Mouse (Mus musculus): ENCODE data around the gene Zp1.

DNA sequence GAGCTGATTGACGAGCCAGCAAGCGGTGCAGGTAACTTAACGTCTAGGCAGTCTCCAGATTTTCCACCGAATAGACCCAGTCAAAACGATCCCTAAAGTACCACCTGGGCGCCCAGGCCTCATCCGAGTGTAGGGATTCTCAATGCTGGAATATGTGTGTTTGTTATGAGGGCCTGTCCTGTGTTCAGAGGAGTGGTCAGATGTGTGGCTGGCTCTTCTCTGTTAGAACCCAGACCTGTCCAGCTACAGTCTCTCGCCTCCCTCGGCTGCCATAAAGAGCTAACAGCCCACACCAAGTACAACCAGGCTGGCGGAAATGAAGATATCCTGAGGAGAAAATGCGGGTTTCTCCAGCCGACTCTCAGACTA, 39.5 kb upstream of the Zp1 start:
- TF ChIP-seq CTCF (IDR thresholded peaks at IDR 0.05; ENCODE audit: low read depth, low read length) (no peak), POLR2A (IDR thresholded peaks at IDR 0.05; ENCODE audit: extremely low read depth, insufficient read depth, low read length) (no peak)
